Mouse (Mus musculus): Measurements from ENCODE around the gene Adcy1. TPM values are rescaled to one million over a fixed set of nuclear protein-coding genes. Genes with fewer than 3 reads are reported as not detected.

Gene Adcy1
- polyA plus RNA-seq, 1 experiment = not detected

- no peak for TF ChIP-seq FLI1 (IDR thresholded peaks at IDR 0.05; ENCODE audit: low read length)
- TF ChIP-seq GATA1 (IDR thresholded peaks at IDR 0.05; ENCODE audit: borderline replicate concordance, low read length) = no peak
- H3K4me3 ChIP-seq (replicated peaks) = no peak overlapping the region
- H3K4me1 ChIP-seq = no peaks in the 10 kb centered on the region
- no peaks in the 10 kb centered on the region for H3K36me3 ChIP-seq (replicated peaks; ENCODE audit: low read length)
- peaks cover 6% of the 10 kb centered on the region for H3K27me3 ChIP-seq (replicated peaks)
- H3K9me3 ChIP-seq = no peaks in the 10 kb centered on the region
Measured at GRCm38 (mm10) chr11:7054662-7055265, 8.5 kb upstream of the Adcy1 start.

- Histone ChIP-seq H3K9me3 (no peaks in the 10 kb centered on the region), H3K4me1 (no peaks in the 10 kb centered on the region), H3K4me3 (replicated peaks) (no peak overlapping the region), H3K36me3 (replicated peaks; ENCODE audit: low read length) (no peaks in the 10 kb centered on the region), H3K27me3 (replicated peaks) (peaks cover 8% of the 10 kb centered on the region)
- TF ChIP-seq FLI1 (IDR thresholded peaks at IDR 0.05; ENCODE audit: low read length) (no peak), GATA1 (IDR thresholded peaks at IDR 0.05; ENCODE audit: borderline replicate concordance, low read length) (no peak)
Measured at GRCm38 (mm10) chr11:7055455-7056017, 7.8 kb upstream of the Adcy1 start.

GRCm38 (mm10) chr11:7056121-7056520, 7.2 kb upstream of the Adcy1 start:
- Histone ChIP-seq H3K4me3 (replicated peaks) (no peak overlapping the region), H3K36me3 (replicated peaks; ENCODE audit: low read length) (no peaks in the 10 kb centered on the region), H3K4me1 (no peaks in the 10 kb centered on the region), H3K27me3 (replicated peaks) (peaks cover 8% of the 10 kb centered on the region), H3K9me3 (no peaks in the 10 kb centered on the region)
- TF ChIP-seq FLI1 (IDR thresholded peaks at IDR 0.05; ENCODE audit: low read length) (no peak), GATA1 (IDR thresholded peaks at IDR 0.05; ENCODE audit: borderline replicate concordance, low read length) (no peak)

GRCm38 (mm10) chr11:7057781-7058180, 5.5 kb upstream of the Adcy1 start:
- Histone ChIP-seq H3K27me3 (replicated peaks) (peaks cover 21% of the 10 kb centered on the region), H3K36me3 (replicated peaks; ENCODE audit: low read length) (no peaks in the 10 kb centered on the region), H3K4me3 (replicated peaks) (no peak overlapping the region), H3K4me1 (no peaks in the 10 kb centered on the region), H3K9me3 (no peaks in the 10 kb centered on the region)
- no peak for TF ChIP-seq GATA1 (IDR thresholded peaks at IDR 0.05; ENCODE audit: borderline replicate concordance, low read length)
- TF ChIP-seq FLI1 (IDR thresholded peaks at IDR 0.05; ENCODE audit: low read length) = no peak

GRCm38 (mm10) chr11:7061961-7062360, 1.3 kb upstream of the Adcy1 start:
- peaks cover 4% of the 10 kb centered on the region; the same call in 1 of the 2 replicates for H3K9me3 ChIP-seq
- no peak overlapping the region for H3K4me3 ChIP-seq (replicated peaks)
- H3K27me3 ChIP-seq (replicated peaks) = peaks cover 50% of the 10 kb centered on the region
- peaks cover 3% of the 10 kb centered on the region; the same call in 1 of the 2 replicates for H3K4me1 ChIP-seq
- TF ChIP-seq GATA1 (IDR thresholded peaks at IDR 0.05; ENCODE audit: borderline replicate concordance, low read length) = no peak
- TF ChIP-seq FLI1 (IDR thresholded peaks at IDR 0.05; ENCODE audit: low read length) = no peak
- no peaks in the 10 kb centered on the region for H3K36me3 ChIP-seq (replicated peaks; ENCODE audit: low read length)

DNA sequence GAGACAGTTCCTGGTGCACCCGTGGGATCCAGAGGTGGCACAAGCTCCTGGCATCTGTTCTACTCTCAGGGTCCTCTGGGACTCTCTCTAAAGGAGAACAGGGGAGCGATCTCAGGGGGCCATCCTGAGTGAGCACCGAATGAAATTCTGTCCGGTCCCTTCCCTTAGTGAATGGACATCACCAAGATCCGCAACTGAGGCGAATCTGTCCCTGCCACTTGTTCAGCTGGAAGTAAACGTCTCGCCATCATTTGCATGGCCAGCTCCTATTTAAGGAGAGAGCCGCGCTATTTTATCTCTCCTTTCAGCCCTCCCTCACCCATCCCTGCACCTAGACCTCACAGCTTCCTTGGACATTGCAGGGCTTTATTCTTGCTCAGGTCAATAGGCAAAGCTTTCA, 723 bp upstream of the Adcy1 start:
- Histone ChIP-seq H3K4me3 (replicated peaks) (no peak overlapping the region), H3K9me3 (peaks cover 4% of the 10 kb centered on the region; the same call in 1 of the 2 replicates), H3K27me3 (replicated peaks) (peaks cover 50% of the 10 kb centered on the region), H3K36me3 (replicated peaks; ENCODE audit: low read length) (no peaks in the 10 kb centered on the region), H3K4me1 (peaks cover 3% of the 10 kb centered on the region; the same call in 1 of the 2 replicates)
- TF ChIP-seq GATA1 (IDR thresholded peaks at IDR 0.05; ENCODE audit: borderline replicate concordance, low read length) = no peak
- TF ChIP-seq FLI1 (IDR thresholded peaks at IDR 0.05; ENCODE audit: low read length) = no peak

- Histone ChIP-seq H3K36me3 (replicated peaks; ENCODE audit: low read length) (no peaks in the 10 kb centered on the region), H3K4me1 (peaks cover 3% of the 10 kb centered on the region; the same call in 1 of the 2 replicates), H3K9me3 (peaks cover 4% of the 10 kb centered on the region; the same call in 1 of the 2 replicates), H3K4me3 (replicated peaks) (no peak overlapping the region), H3K27me3 (replicated peaks) (peaks cover 50% of the 10 kb centered on the region)
- TF ChIP-seq GATA1 (IDR thresholded peaks at IDR 0.05; ENCODE audit: borderline replicate concordance, low read length) (no peak), FLI1 (IDR thresholded peaks at IDR 0.05; ENCODE audit: low read length) (no peak)
Measured at GRCm38 (mm10) chr11:7063681-7064267, 485 bp downstream of the Adcy1 start.

- Histone ChIP-seq H3K27me3 (replicated peaks) (peaks cover 50% of the 10 kb centered on the region), H3K4me1 (peaks cover 3% of the 10 kb centered on the region; the same call in 1 of the 2 replicates)
- TF ChIP-seq FLI1 (IDR thresholded peaks at IDR 0.05; ENCODE audit: low read length) (no peak), GATA1 (IDR thresholded peaks at IDR 0.05; ENCODE audit: borderline replicate concordance, low read length) (no peak)
Measured at GRCm38 (mm10) chr11:7064484-7065185, 1.3 kb downstream of the Adcy1 start.

GRCm38 (mm10) chr11:7065388-7065787, 2.1 kb downstream of the Adcy1 start:
- H3K4me3 ChIP-seq (replicated peaks) = no peak overlapping the region
- H3K9me3 ChIP-seq = peaks cover 4% of the 10 kb centered on the region; the same call in 1 of the 2 replicates

More at GRCm38 (mm10) chr11:7064484-7065185, 1.3 kb downstream of the Adcy1 start:
- H3K9me3 ChIP-seq = peaks cover 4% of the 10 kb centered on the region; the same call in 1 of the 2 replicates
- no peak overlapping the region for H3K4me3 ChIP-seq (replicated peaks)
- no peaks in the 10 kb centered on the region for H3K36me3 ChIP-seq (replicated peaks; ENCODE audit: low read length)

More at GRCm38 (mm10) chr11:7065388-7065787, 2.1 kb downstream of the Adcy1 start:
- Histone ChIP-seq H3K27me3 (replicated peaks) (peaks cover 47% of the 10 kb centered on the region), H3K4me1 (peaks cover 3% of the 10 kb centered on the region; the same call in 1 of the 2 replicates), H3K36me3 (replicated peaks; ENCODE audit: low read length) (no peaks in the 10 kb centered on the region)
- TF ChIP-seq FLI1 (IDR thresholded peaks at IDR 0.05; ENCODE audit: low read length) (no peak), GATA1 (IDR thresholded peaks at IDR 0.05; ENCODE audit: borderline replicate concordance, low read length) (no peak)

Measured in megakaryocyte, embryonic 14.5 days (primary cell).